Mouse (Mus musculus) stomach, embryonic 14.5 days (tissue): Measurements from ENCODE around the gene Rapgef5. TPM values are rescaled to one million over a fixed set of nuclear protein-coding genes. Genes with fewer than 3 reads are reported as not detected.

Source experiments
- ATAC-seq: fragments of 200-750 bp; cut with Nextera tagmentation; 2 replicates; pipeline ENCODE4 v1.8.0; 2017; ENCODE audit warnings: low read depth, moderate TSS enrichment; ENCODE audit not compliant: insufficient number of reproducible peaks, insufficient read depth, low FRiP score
- H3K27ac ChIP-seq: fragments of 300-500 bp; sonication (generic); 2 replicates; pipeline ENCODE4 v1.5.1; 2014; ENCODE audit warnings: mild to moderate bottlenecking, low read length, moderate library complexity, mixed read lengths
- H3K27me3 ChIP-seq: fragments of 300-500 bp; sonication (generic); 2 replicates; pipeline ENCODE4 v1.6.1; 2014; ENCODE audit warnings: low read length, control low read depth, mixed read lengths; ENCODE audit not compliant: control insufficient read depth, insufficient read depth
- H3K36me3 ChIP-seq: fragments of 300-500 bp; sonication (generic); 2 replicates; pipeline ENCODE4 v1.6.1; 2014; ENCODE audit warnings: mild to moderate bottlenecking, control low read depth, low read length, moderate library complexity, mixed read lengths; ENCODE audit not compliant: control insufficient read depth, insufficient read depth
- H3K4me1 ChIP-seq: fragments of 300-500 bp; sonication (generic); 2 replicates; pipeline ENCODE4 v1.6.1; 2014; ENCODE audit warnings: low read length, control low read depth, mixed read lengths; ENCODE audit not compliant: control insufficient read depth, insufficient read depth
- H3K4me2 ChIP-seq: fragments of 300-500 bp; sonication (generic); replicated peaks from 2 replicates; pipeline ENCODE4 v1.6.1; 2014; ENCODE audit warnings: low read depth, low read length, control low read depth
- H3K4me3 ChIP-seq: fragments of 300-500 bp; sonication (generic); 2 replicates; pipeline ENCODE4 v1.5.1; 2014; ENCODE audit warnings: low read depth, low read length, control low read depth
- H3K9ac ChIP-seq: fragments of 300-500 bp; sonication (generic); replicated peaks from 2 replicates; pipeline ENCODE4 v1.6.1; 2014; ENCODE audit warnings: low read depth, mild to moderate bottlenecking, control low read depth, low read length, moderate library complexity, mixed read lengths
- H3K9me3 ChIP-seq: fragments of 300-500 bp; sonication (generic); 2 replicates; pipeline ENCODE4 v1.6.1; 2016; ENCODE audit warnings: low read depth, low read length, control low read depth; ENCODE audit not compliant: control insufficient read depth
- WGBS: fragments of 180-500 bp; shearing (Covaris S2); extraction: QIAGEN DNeasy Blood & Tissue Kit; methylation state at CpG from one replicate; pipeline ENCODE4 v1.1.7; 2014; 5-methylcytosine and 5-hydroxymethylcytosine counted together
- polyA plus RNA-seq: library from polyadenylated mRNA; unstranded; fragments of >200 nt; fragmentation: Nextera tagmentation; extraction: Ambion mirVana; gene quantifications from 2 replicates; pipeline ENCODE4 v1.2.1, GENCODE M21; 2014

Gene Rapgef5
- polyA plus RNA-seq, 1 experiment from 2014 or later: 11.9 TPM

- Histone ChIP-seq H3K4me1 (no peaks in the 10 kb centered on the region), H3K9me3 (no peaks in the 10 kb centered on the region), H3K4me2 (no peak overlapping the region), H3K27ac (no peak overlapping the region), H3K9ac (no peak overlapping the region), H3K4me3 (no peak overlapping the region), H3K27me3 (no peaks in the 10 kb centered on the region), H3K36me3 (no peaks in the 10 kb centered on the region; the same call in 1 of the 2 replicates)
- no peak for ATAC-seq
- 69% methylated on average over 3 of the region's 3 CpGs for WGBS
Observed at GRCm38 (mm10) chr12:117605966-117606365, 89.7 kb downstream of the Rapgef5 start.

DNA sequence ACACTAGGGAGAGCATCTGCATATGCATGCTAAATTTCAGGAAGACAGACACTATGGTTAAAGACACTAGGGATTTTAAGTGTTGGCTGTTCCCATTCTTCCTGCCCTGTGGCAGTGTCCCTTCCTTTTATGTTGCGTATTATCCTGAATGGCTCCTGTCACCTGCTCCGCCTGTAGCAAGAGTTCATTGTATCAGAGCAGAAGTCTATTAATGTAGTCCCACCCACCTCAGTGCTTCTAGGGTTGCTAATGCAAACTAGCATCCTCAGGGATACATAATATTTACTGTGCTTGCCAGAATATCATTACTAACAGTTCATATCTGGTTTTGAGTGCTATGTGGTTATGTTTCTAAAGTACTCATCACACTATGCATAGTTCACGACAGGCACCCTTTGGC lies 96.4 kb downstream of the Rapgef5 start:
- H3K36me3 ChIP-seq: no peaks in the 10 kb centered on the region
- no peaks in the 10 kb centered on the region for H3K27me3 ChIP-seq
- ATAC-seq: no peak
- H3K27ac ChIP-seq: no peak overlapping the region
- no peaks in the 10 kb centered on the region for H3K9me3 ChIP-seq
- no peaks in the 10 kb centered on the region for H3K4me1 ChIP-seq
- 81% methylated on average over 3 of the region's 3 CpGs for WGBS
- no peak overlapping the region for H3K4me3 ChIP-seq
- H3K4me2 ChIP-seq: no peak overlapping the region
- no peak overlapping the region for H3K9ac ChIP-seq

DNA sequence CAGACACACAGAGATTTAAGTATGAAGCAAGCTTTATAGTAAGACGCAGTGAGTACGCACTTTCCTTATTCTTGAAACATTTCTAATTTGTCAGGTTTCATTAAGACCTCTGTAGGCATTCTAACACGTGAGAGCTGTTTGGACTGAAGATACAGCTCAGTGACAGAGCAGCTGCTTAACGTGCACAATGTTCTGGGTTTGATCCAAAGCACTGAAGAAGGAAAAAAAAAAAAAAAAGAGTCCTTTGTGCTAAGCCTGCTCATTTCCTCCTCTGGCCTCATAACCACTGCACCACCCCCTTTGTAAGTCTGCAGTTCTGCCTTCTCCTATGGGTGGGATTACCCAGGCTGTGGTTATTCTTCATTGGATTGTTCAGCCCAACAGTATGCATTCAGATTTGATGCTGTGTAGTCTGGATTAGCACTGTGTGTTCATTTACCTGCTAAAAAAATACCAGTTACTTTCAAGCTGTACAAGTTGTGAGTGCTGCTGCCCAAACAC lies 103.3 kb downstream of the Rapgef5 start:
- no peak for ATAC-seq
- H3K27ac ChIP-seq: no peak overlapping the region

DNA sequence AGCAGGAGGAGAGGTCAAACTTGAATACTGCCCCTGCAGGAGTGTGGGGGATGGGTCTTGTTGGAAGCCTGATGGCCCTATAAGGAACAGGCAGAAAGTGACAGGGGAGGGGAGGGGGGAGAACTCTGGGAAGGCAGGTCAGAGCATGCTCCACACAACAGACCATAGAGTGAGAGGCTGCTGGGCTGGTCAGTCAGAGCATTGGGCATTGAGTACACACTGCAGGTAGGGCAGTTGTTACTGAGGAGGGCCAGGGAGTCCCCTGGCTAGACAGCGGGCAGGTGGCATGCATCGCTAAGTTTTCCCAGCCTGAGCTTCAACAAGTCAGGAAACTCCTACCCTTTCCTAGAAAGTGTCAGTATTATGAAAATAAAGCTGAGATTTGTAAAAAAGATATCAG lies 106.7 kb downstream of the Rapgef5 start:
- Histone ChIP-seq H3K9ac (no peak overlapping the region), H3K4me2 (no peak overlapping the region), H3K27me3 (no peaks in the 10 kb centered on the region), H3K36me3 (no peaks in the 10 kb centered on the region), H3K27ac (no peak overlapping the region), H3K4me1 (no peaks in the 10 kb centered on the region), H3K9me3 (no peaks in the 10 kb centered on the region), H3K4me3 (no peak overlapping the region)
- WGBS: 93% methylated on average over 2 of the region's 2 CpGs
- ATAC-seq: no peak

More for the DNA sequence above, 103.3 kb downstream of the Rapgef5 start:
- Histone ChIP-seq H3K4me2 (no peak overlapping the region), H3K4me1 (no peaks in the 10 kb centered on the region), H3K4me3 (no peak overlapping the region), H3K9me3 (no peaks in the 10 kb centered on the region), H3K9ac (no peak overlapping the region), H3K36me3 (no peaks in the 10 kb centered on the region), H3K27me3 (no peaks in the 10 kb centered on the region)
- WGBS: 44% methylated on average over 4 of the region's 4 CpGs

DNA sequence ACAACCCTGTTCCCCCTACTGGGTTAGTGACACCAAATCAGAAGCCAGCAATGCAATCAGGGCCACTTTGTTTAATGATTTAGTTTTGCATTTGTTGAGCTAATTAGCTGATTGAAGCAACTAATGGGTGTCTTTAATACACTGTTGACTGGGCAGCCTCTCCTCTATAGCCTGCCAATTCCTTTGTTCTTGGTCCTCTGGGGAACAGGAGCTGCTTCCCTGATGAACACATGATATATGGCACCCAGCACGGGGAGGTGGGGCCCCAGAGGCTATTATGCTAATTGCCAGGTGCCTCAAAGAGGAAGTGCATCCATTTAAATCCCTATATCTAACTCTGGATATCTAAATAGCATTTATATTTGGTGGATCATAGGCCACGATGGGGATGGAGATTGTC lies 111.0 kb downstream of the Rapgef5 start:
- Histone ChIP-seq H3K36me3 (no peaks in the 10 kb centered on the region), H3K4me2 (no peak overlapping the region), H3K4me1 (no peaks in the 10 kb centered on the region), H3K27me3 (no peaks in the 10 kb centered on the region), H3K9me3 (no peaks in the 10 kb centered on the region), H3K9ac (no peak overlapping the region), H3K4me3 (no peak overlapping the region), H3K27ac (no peak overlapping the region)
- no peak for ATAC-seq
- 31% methylated on average over 2 of the region's 2 CpGs for WGBS

DNA sequence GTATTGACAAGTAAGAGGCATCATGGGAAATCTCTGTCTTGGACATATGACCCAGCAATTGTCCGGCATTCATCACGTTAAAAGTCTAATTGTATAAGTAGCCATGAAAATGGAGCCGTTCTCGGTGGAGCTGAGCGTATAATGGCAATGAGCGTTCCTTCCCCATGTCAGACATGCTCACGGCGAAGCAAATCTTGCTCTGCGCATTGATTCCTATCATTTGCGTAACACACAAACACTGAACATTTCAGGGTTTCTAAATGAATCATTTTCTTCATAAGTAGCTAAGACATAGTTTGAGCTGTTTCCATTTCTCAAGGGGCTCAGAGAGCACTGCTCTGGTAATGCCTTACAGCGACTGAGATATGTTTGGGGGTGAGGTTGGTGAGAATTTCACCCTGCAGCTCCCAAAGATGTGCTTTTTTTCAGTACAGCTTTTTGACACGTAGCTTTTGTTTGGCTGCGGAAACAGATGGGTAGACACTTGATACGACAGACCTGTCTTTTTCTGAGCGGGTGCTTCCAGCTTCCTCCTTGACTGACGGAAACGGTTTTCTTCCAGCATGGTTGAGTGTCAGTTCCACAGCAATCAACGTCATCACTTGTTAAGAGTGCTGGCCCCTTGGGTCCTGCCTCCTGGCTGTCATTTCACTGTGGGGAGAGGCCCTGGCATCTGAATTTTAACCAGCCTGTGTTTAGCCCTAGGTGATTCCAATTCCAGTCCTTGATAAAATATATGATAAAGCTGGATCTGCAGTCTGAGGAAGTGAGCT lies 112.2 kb downstream of the Rapgef5 start:
- 83% methylated on average over 18 of the region's 18 CpGs for WGBS

DNA sequence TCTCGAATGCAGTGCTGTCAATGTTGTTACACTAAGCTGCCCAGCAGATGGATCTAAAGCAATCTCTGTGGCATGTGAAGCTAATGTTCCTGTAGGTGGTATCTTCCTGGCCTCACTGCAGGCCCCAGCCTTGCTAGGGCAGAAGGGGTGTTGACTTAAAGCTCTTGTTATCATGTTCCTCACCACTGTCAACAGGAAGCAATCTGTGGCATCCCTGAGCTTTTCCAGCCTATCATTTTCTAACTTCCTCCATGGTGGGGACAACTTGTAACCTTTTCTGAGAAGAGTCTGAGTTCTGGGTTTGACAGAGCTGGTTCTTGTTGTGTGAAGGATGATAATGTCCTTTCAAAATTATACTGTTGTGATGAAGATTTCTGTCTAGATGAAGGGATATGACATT lies 115.9 kb downstream of the Rapgef5 start:
- Histone ChIP-seq H3K4me3 (no peak overlapping the region), H3K9ac (no peak overlapping the region)

More for the DNA sequence above, 112.2 kb downstream of the Rapgef5 start:
- no peaks in the 10 kb centered on the region for H3K9me3 ChIP-seq
- no peak overlapping the region for H3K27ac ChIP-seq
- no peak overlapping the region for H3K4me2 ChIP-seq
- no peak for ATAC-seq
- no peaks in the 10 kb centered on the region for H3K36me3 ChIP-seq
- H3K4me1 ChIP-seq: no peaks in the 10 kb centered on the region
- H3K4me3 ChIP-seq: no peak overlapping the region
- no peak overlapping the region for H3K9ac ChIP-seq
- no peaks in the 10 kb centered on the region for H3K27me3 ChIP-seq

DNA sequence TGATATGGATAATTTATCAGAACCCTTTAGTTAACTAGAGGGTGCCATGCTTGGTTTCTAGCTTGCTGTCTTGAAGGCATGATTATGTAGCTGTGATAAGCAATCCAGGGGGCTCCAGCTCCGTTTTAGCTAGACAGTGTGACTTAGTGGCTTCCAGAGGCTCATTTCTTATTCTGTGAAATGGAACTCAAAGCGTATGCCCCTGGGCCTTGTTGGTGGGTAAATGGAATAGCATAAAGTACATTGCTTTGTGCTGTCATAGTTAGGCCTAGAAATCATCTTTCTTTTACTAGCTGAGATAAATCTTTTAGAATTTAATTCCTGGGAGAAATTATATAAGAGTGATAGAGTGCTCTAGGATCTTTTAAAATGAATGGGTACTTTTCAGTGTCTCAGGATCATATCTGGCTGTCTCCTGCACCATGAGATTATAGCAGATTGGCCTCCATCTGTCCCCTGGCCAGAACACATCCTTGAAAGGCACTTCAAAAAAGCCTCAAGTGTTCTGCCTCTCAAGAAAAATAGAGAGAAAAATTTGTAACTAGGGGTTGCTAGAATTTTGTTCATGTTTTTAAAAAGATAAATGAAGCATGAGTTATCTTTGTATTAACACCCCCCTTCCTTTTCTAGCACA lies 120.0 kb downstream of the Rapgef5 start:
- H3K4me2 ChIP-seq: no peak overlapping the region
- H3K9ac ChIP-seq: no peak overlapping the region
- no peak for ATAC-seq
- H3K4me1 ChIP-seq: no peaks in the 10 kb centered on the region
- H3K4me3 ChIP-seq: no peak overlapping the region
- 80% methylated on average over 2 of the region's 2 CpGs for WGBS
- no peaks in the 10 kb centered on the region for H3K36me3 ChIP-seq
- H3K9me3 ChIP-seq: no peaks in the 10 kb centered on the region
- H3K27me3 ChIP-seq: no peaks in the 10 kb centered on the region
- no peak overlapping the region for H3K27ac ChIP-seq

More for the DNA sequence above, 115.9 kb downstream of the Rapgef5 start:
- H3K36me3 ChIP-seq: no peaks in the 10 kb centered on the region
- H3K27me3 ChIP-seq: no peaks in the 10 kb centered on the region
- H3K4me1 ChIP-seq: no peaks in the 10 kb centered on the region
- 38% methylated on average over 1 of the region's 1 CpGs for WGBS
- H3K4me2 ChIP-seq: no peak overlapping the region
- no peaks in the 10 kb centered on the region for H3K9me3 ChIP-seq
- no peak for ATAC-seq
- no peak overlapping the region for H3K27ac ChIP-seq
